Mouse (Mus musculus): Measurements from ENCODE around the gene Gtf2a1. TPM values are rescaled to one million over a fixed set of nuclear protein-coding genes. Genes with fewer than 3 reads are reported as not detected.

Gene Gtf2a1
- total and polyA plus RNA-seq, 2 experiments from 2014 or later: 18.6 to 20.0 TPM

GRCm38 (mm10) chr12:91609425-91609824 lies 19.1 kb upstream of the Gtf2a1 start:
- Histone ChIP-seq H3K9ac (replicated peaks; ENCODE audit: low read depth, low read length) (no peak overlapping the region), H3K4me3 (ENCODE audit: low read depth, low read length) (no peak overlapping the region), H3K4me1 (ENCODE audit: control insufficient read depth, insufficient read depth) (no peaks in the 10 kb centered on the region), H3K9me3 (replicated peaks; ENCODE audit: control insufficient read depth, low read length) (no peaks in the 10 kb centered on the region), H3K27ac (ENCODE audit: low read depth) (no peak overlapping the region), H3K27me3 (ENCODE audit: control insufficient read depth, insufficient read depth, low read length) (no peaks in the 10 kb centered on the region), H3K4me2 (ENCODE audit: low read depth, low read length) (no peak overlapping the region), H3K36me3 (replicated peaks; ENCODE audit: control insufficient read depth, insufficient read depth, low read length) (no peaks in the 10 kb centered on the region)
- ATAC-seq (ENCODE audit: insufficient read depth, low read depth) (peak; percentile 41; the same call in 1 of the 2 replicates), DNase-seq (ENCODE audit: low spot score) (no peak)
- WGBS: 81% methylated on average over 5 of the region's 5 CpGs
- TF ChIP-seq CTCF (IDR thresholded peaks at IDR 0.05; ENCODE audit: low read depth): no peak
- no peak for TF ChIP-seq EP300 (IDR thresholded peaks at IDR 0.05; ENCODE audit: low read depth)

DNA sequence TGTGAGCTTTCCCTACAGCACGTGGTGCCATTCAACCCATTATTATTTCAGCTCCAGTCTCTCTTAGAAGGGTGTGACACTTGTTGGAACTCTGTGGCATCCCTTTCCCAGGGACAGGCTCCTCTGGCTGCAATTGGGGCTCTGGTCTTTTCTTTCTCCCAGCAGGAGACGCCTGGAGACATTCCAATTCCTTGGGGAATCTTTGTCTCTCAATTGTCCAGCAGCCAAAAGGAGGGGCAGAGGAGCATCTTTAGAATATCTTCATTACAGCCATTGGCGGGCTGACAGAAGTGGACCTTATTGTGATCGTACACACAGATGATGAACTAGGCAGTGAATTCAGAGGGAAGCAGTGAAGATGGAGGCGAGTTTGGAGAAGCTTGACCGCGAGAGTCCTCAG lies 17.4 kb upstream of the Gtf2a1 start:
- TF ChIP-seq CTCF (IDR thresholded peaks at IDR 0.05; ENCODE audit: low read depth): no peak
- no peak for TF ChIP-seq EP300 (IDR thresholded peaks at IDR 0.05; ENCODE audit: low read depth)
- no peak overlapping the region for H3K4me3 ChIP-seq (ENCODE audit: low read depth, low read length)
- H3K27ac ChIP-seq (ENCODE audit: low read depth): no peak overlapping the region
- no peaks in the 10 kb centered on the region for H3K9me3 ChIP-seq (replicated peaks; ENCODE audit: control insufficient read depth, low read length)
- 66% methylated on average over 7 of the region's 7 CpGs for whole genome bisulfite sequencing
- H3K27me3 ChIP-seq (ENCODE audit: control insufficient read depth, insufficient read depth, low read length): no peaks in the 10 kb centered on the region
- DNase-seq (ENCODE audit: low spot score) (no peak), ATAC-seq (ENCODE audit: insufficient read depth, low read depth) (no peak)
- H3K4me1 ChIP-seq (ENCODE audit: control insufficient read depth, insufficient read depth): no peaks in the 10 kb centered on the region
- H3K4me2 ChIP-seq (ENCODE audit: low read depth, low read length): no peak overlapping the region
- H3K9ac ChIP-seq (replicated peaks; ENCODE audit: low read depth, low read length): no peak overlapping the region
- H3K36me3 ChIP-seq (replicated peaks; ENCODE audit: control insufficient read depth, insufficient read depth, low read length): no peaks in the 10 kb centered on the region

- Histone ChIP-seq H3K27me3 (ENCODE audit: control insufficient read depth, insufficient read depth, low read length) (no peaks in the 10 kb centered on the region), H3K36me3 (replicated peaks; ENCODE audit: control insufficient read depth, insufficient read depth, low read length) (no peaks in the 10 kb centered on the region), H3K27ac (ENCODE audit: low read depth) (no peak overlapping the region), H3K9me3 (replicated peaks; ENCODE audit: control insufficient read depth, low read length) (no peaks in the 10 kb centered on the region), H3K9ac (replicated peaks; ENCODE audit: low read depth, low read length) (no peak overlapping the region), H3K4me3 (ENCODE audit: low read depth, low read length) (no peak overlapping the region), H3K4me1 (ENCODE audit: control insufficient read depth, insufficient read depth) (no peaks in the 10 kb centered on the region), H3K4me2 (ENCODE audit: low read depth, low read length) (no peak overlapping the region)
- ATAC-seq (ENCODE audit: insufficient read depth, low read depth): no peak
- DNase-seq (ENCODE audit: low spot score): no peak
- no peak for TF ChIP-seq EP300 (IDR thresholded peaks at IDR 0.05; ENCODE audit: low read depth)
- no peak for TF ChIP-seq CTCF (IDR thresholded peaks at IDR 0.05; ENCODE audit: low read depth)
- WGBS: 81% methylated on average over 13 of the region's 13 CpGs
Measured at GRCm38 (mm10) chr12:91606651-91607050, 16.4 kb upstream of the Gtf2a1 start.

GRCm38 (mm10) chr12:91604600-91604999 lies 14.3 kb upstream of the Gtf2a1 start:
- 35% methylated on average over 6 of the region's 6 CpGs for WGBS
- ATAC-seq (ENCODE audit: insufficient read depth, low read depth) (peak; percentile 30; the same call in 1 of the 2 replicates), DNase-seq (ENCODE audit: low spot score) (peak; percentile 61)
- no peaks in the 10 kb centered on the region for H3K4me1 ChIP-seq (ENCODE audit: control insufficient read depth, insufficient read depth)
- no peaks in the 10 kb centered on the region for H3K27me3 ChIP-seq (ENCODE audit: control insufficient read depth, insufficient read depth, low read length)
- no peaks in the 10 kb centered on the region for H3K36me3 ChIP-seq (replicated peaks; ENCODE audit: control insufficient read depth, insufficient read depth, low read length)
- no peak for TF ChIP-seq EP300 (IDR thresholded peaks at IDR 0.05; ENCODE audit: low read depth)
- TF ChIP-seq CTCF (IDR thresholded peaks at IDR 0.05; ENCODE audit: low read depth): no peak
- H3K27ac ChIP-seq (ENCODE audit: low read depth): no peak overlapping the region
- no peak overlapping the region for H3K4me2 ChIP-seq (ENCODE audit: low read depth, low read length)
- H3K4me3 ChIP-seq (ENCODE audit: low read depth, low read length): no peak overlapping the region
- H3K9ac ChIP-seq (replicated peaks; ENCODE audit: low read depth, low read length): no peak overlapping the region
- no peaks in the 10 kb centered on the region for H3K9me3 ChIP-seq (replicated peaks; ENCODE audit: control insufficient read depth, low read length)

- ATAC-seq (ENCODE audit: insufficient read depth, low read depth) (no peak), DNase-seq (ENCODE audit: low spot score) (no peak)
- Histone ChIP-seq H3K27me3 (ENCODE audit: control insufficient read depth, insufficient read depth, low read length) (no peaks in the 10 kb centered on the region), H3K4me3 (ENCODE audit: low read depth, low read length) (no peak overlapping the region), H3K36me3 (replicated peaks; ENCODE audit: control insufficient read depth, insufficient read depth, low read length) (no peaks in the 10 kb centered on the region), H3K27ac (ENCODE audit: low read depth) (no peak overlapping the region), H3K9me3 (replicated peaks; ENCODE audit: control insufficient read depth, low read length) (no peaks in the 10 kb centered on the region), H3K4me2 (ENCODE audit: low read depth, low read length) (no peak overlapping the region), H3K4me1 (ENCODE audit: control insufficient read depth, insufficient read depth) (peaks cover 12% of the 10 kb centered on the region), H3K9ac (replicated peaks; ENCODE audit: low read depth, low read length) (no peak overlapping the region)
- WGBS: 93% methylated on average over 3 of the region's 3 CpGs
- TF ChIP-seq CTCF (IDR thresholded peaks at IDR 0.05; ENCODE audit: low read depth) (no peak), EP300 (IDR thresholded peaks at IDR 0.05; ENCODE audit: low read depth) (no peak)
Measured at GRCm38 (mm10) chr12:91592128-91592527, 1.8 kb upstream of the Gtf2a1 start.

- no peak overlapping the region for H3K9ac ChIP-seq (replicated peaks; ENCODE audit: low read depth, low read length)
- WGBS: 88% methylated on average over 1 of the region's 1 CpGs
- H3K4me3 ChIP-seq (ENCODE audit: low read depth, low read length): no peak overlapping the region
Measured at GRCm38 (mm10) chr12:91591191-91591590, 904 bp upstream of the Gtf2a1 start.

More at GRCm38 (mm10) chr12:91591191-91591590, 904 bp upstream of the Gtf2a1 start:
- no peak overlapping the region for H3K4me2 ChIP-seq (ENCODE audit: low read depth, low read length)
- peak overlapping the region; percentile 97; the same call in 1 of the 2 replicates for H3K27ac ChIP-seq (ENCODE audit: low read depth)
- no peak for DNase-seq (ENCODE audit: low spot score)
- H3K36me3 ChIP-seq (replicated peaks; ENCODE audit: control insufficient read depth, insufficient read depth, low read length): no peaks in the 10 kb centered on the region
- no peaks in the 10 kb centered on the region for H3K27me3 ChIP-seq (ENCODE audit: control insufficient read depth, insufficient read depth, low read length)
- ATAC-seq (ENCODE audit: insufficient read depth, low read depth): no peak
- TF ChIP-seq CTCF (IDR thresholded peaks at IDR 0.05; ENCODE audit: low read depth) (no peak), EP300 (IDR thresholded peaks at IDR 0.05; ENCODE audit: low read depth) (no peak)
- H3K4me1 ChIP-seq (ENCODE audit: control insufficient read depth, insufficient read depth): peaks cover 14% of the 10 kb centered on the region
- H3K9me3 ChIP-seq (replicated peaks; ENCODE audit: control insufficient read depth, low read length): no peaks in the 10 kb centered on the region

Data from heart, postnatal 0 days (tissue).